Comparison of ENCODE assay signal across 8 mouse cellular contexts in genomic region chr12:80109753-80110545, GRCm38 (mm10). TPM values are rescaled to one million over a fixed set of nuclear protein-coding genes. Genes with fewer than 3 reads are reported as not detected.
A peak's percentile ranks its signal among the peaks of the same experiment; 100 is the strongest.
DNase-seq lines count a peak whose midpoint lies in the region; ATAC-seq and TF ChIP-seq lines count a peak whose summit lies in the region.

No protein-coding gene starts in this region.

- H3K9ac ChIP-seq in forebrain, embryonic 12.5 days = peak overlapping the region; percentile 96
- H3K9ac ChIP-seq in hindbrain, embryonic 13.5 days = peak overlapping the region; percentile 89
- peak overlapping the region; percentile 100 for H3K9ac ChIP-seq in limb, embryonic 14.5 days (ENCODE audit: low read depth, low read length, severe bottlenecking)
- peak overlapping the region; percentile 64 for H3K9ac ChIP-seq in midbrain, postnatal 0 days (replicated peaks; ENCODE audit: low read length, poor library complexity, severe bottlenecking)

- DNase-seq in adrenal gland, adult 2 months = peak; percentile 73
- DNase-seq in limb, embryonic 14.5 days (ENCODE audit: low spot score) = no peak
- DNase-seq in midbrain, postnatal 0 days (ENCODE audit: low spot score) = no peak
- DNase-seq in frontal cortex, postnatal 36 days (ENCODE audit: low spot score in 2 of 2) = no peak

- 2% methylated on average over 53 of the region's 53 CpGs for WGBS in forebrain, embryonic 12.5 days
- WGBS in hindbrain, embryonic 13.5 days = 1% methylated on average over 53 of the region's 53 CpGs
- WGBS in limb, embryonic 14.5 days = 4% methylated on average over 48 of the region's 53 CpGs
- WGBS in midbrain, postnatal 0 days = 1% methylated on average over 49 of the region's 53 CpGs

- ATAC-seq in erythroblast, adult 5-6 weeks (replicated peaks; ENCODE audit: low FRiP score, poor library complexity, severe bottlenecking) = no peak
- no peak for ATAC-seq in forebrain, embryonic 12.5 days (ENCODE audit: low FRiP score)
- ATAC-seq in hindbrain, embryonic 13.5 days (ENCODE audit: low FRiP score) = peak; percentile 21
- no peak for ATAC-seq in limb, embryonic 14.5 days (ENCODE audit: low FRiP score, low read depth)
- no peak for ATAC-seq in midbrain, postnatal 0 days (ENCODE audit: low FRiP score)

- H3K27me3 ChIP-seq in erythroblast, embryonic 14.5 days (ENCODE audit: control insufficient read depth) = no peaks in the 10 kb centered on the region
- H3K27me3 ChIP-seq in forebrain, embryonic 12.5 days = 0 out of 2 replicates have a peak, but pooled peaks cover 3% of the 10 kb centered on the region
- H3K27me3 ChIP-seq in hindbrain, embryonic 13.5 days = peaks cover 37% of the 10 kb centered on the region
- H3K27me3 ChIP-seq in limb, embryonic 14.5 days (ENCODE audit: control insufficient read depth, insufficient read depth, low read length) = no peaks in the 10 kb centered on the region
- H3K27me3 ChIP-seq in midbrain, postnatal 0 days (ENCODE audit: insufficient read depth, low read length) = peaks cover 19% of the 10 kb centered on the region

- peaks cover 61% of the 10 kb centered on the region for H3K4me1 ChIP-seq in erythroblast, embryonic 14.5 days (ENCODE audit: control insufficient read depth)
- H3K4me1 ChIP-seq in forebrain, embryonic 12.5 days = peaks cover 38% of the 10 kb centered on the region
- peaks cover 41% of the 10 kb centered on the region for H3K4me1 ChIP-seq in hindbrain, embryonic 13.5 days (replicated peaks)
- no peaks in the 10 kb centered on the region for H3K4me1 ChIP-seq in limb, embryonic 14.5 days (ENCODE audit: control insufficient read depth, insufficient read depth, low read length)
- H3K4me1 ChIP-seq in midbrain, postnatal 0 days (ENCODE audit: insufficient read depth, low read length) = 0 out of 2 replicates have a peak, but pooled peaks cover 6% of the 10 kb centered on the region

- H3K9me3 ChIP-seq in erythroblast, embryonic 14.5 days (ENCODE audit: control insufficient read depth, low read length) = no peaks in the 10 kb centered on the region
- no peaks in the 10 kb centered on the region for H3K9me3 ChIP-seq in forebrain, embryonic 12.5 days
- H3K9me3 ChIP-seq in hindbrain, embryonic 13.5 days = no peaks in the 10 kb centered on the region
- no peaks in the 10 kb centered on the region for H3K9me3 ChIP-seq in limb, embryonic 14.5 days (ENCODE audit: control insufficient read depth, low read length)
- H3K9me3 ChIP-seq in midbrain, postnatal 0 days (ENCODE audit: low read length) = no peaks in the 10 kb centered on the region

- peaks cover 28% of the 10 kb centered on the region for H3K36me3 ChIP-seq in erythroblast, embryonic 14.5 days (ENCODE audit: control insufficient read depth)
- peaks cover 23% of the 10 kb centered on the region for H3K36me3 ChIP-seq in forebrain, embryonic 12.5 days (replicated peaks)
- no peaks in the 10 kb centered on the region for H3K36me3 ChIP-seq in hindbrain, embryonic 13.5 days
- peaks cover 39% of the 10 kb centered on the region for H3K36me3 ChIP-seq in limb, embryonic 14.5 days (ENCODE audit: control insufficient read depth, insufficient read depth, low read length)
- no peaks in the 10 kb centered on the region for H3K36me3 ChIP-seq in midbrain, postnatal 0 days (ENCODE audit: insufficient read depth, low read length)

- H3K4me2 ChIP-seq in forebrain, embryonic 12.5 days = peak overlapping the region; percentile 94
- peak overlapping the region; percentile 94 for H3K4me2 ChIP-seq in hindbrain, embryonic 13.5 days
- H3K4me2 ChIP-seq in limb, embryonic 14.5 days (replicated peaks; ENCODE audit: low read depth, low read length, severe bottlenecking) = peak overlapping the region; percentile 80
- peak overlapping the region; percentile 84 for H3K4me2 ChIP-seq in midbrain, postnatal 0 days (ENCODE audit: low read depth, low read length, poor library complexity, severe bottlenecking)

- TF ChIP-seq CTCF in midbrain, postnatal 0 days (IDR thresholded peaks at IDR 0.05) = peak; percentile 14; the same call in 1 of the 2 replicates

- H3K27ac ChIP-seq in forebrain, embryonic 12.5 days = peak overlapping the region; percentile 97
- H3K27ac ChIP-seq in hindbrain, embryonic 13.5 days = peak overlapping the region; percentile 82
- peak overlapping the region; percentile 99 for H3K27ac ChIP-seq in limb, embryonic 14.5 days (replicated peaks; ENCODE audit: low read depth, low read length)
- H3K27ac ChIP-seq in midbrain, postnatal 0 days (ENCODE audit: low read depth, low read length) = peak overlapping the region; percentile 63

- no peak for TF ChIP-seq POLR2A in limb, embryonic 14.5 days (IDR thresholded peaks at IDR 0.05; ENCODE audit: borderline replicate concordance, extremely low read depth, insufficient read depth, insufficient read length)

- H3K4me3 ChIP-seq in erythroblast, embryonic 14.5 days (replicated peaks) = peak overlapping the region; percentile 85
- peak overlapping the region; percentile 72 for H3K4me3 ChIP-seq in forebrain, embryonic 12.5 days (replicated peaks)
- peak overlapping the region; percentile 64 for H3K4me3 ChIP-seq in hindbrain, embryonic 13.5 days
- peak overlapping the region; percentile 96 for H3K4me3 ChIP-seq in limb, embryonic 14.5 days (replicated peaks; ENCODE audit: low read length)
- peak overlapping the region; percentile 53 for H3K4me3 ChIP-seq in midbrain, postnatal 0 days (ENCODE audit: low read depth, low read length)

RNA-seq across cellular contexts. Expression of gene Zfp36l1, which starts 2.9 kb away (rescaled TPM):
- polyA plus RNA-seq in erythroblast, embryonic 14.5 days (2012) = 8.0 and 9.0 TPM in 2 replicates
- total RNA-seq in erythroblast, adult 5-6 weeks (2015; ENCODE audit: low replicate concordance) = 8.8 and 12.7 TPM in 2 replicates
- total RNA-seq in erythroblast, adult 5-6 weeks (2017; ENCODE audit: low replicate concordance) = 4.0 and 4.3 TPM in 2 replicates
- total RNA-seq in adrenal gland, adult 2 months (2021) = 100 to 1,000 TPM; 191 to 215 TPM
- 458 and 470 TPM in 2 replicates for polyA plus RNA-seq in adrenal gland, adult 2 months (2012; rRNA removed)
- 91.5 and 96.5 TPM in 2 replicates for polyA plus RNA-seq in forebrain, embryonic 12.5 days (2016; fragmentation: Nextera tagmentation; extraction: Ambion mirVana)
- polyA plus RNA-seq in hindbrain, embryonic 13.5 days (2015; fragmentation: Nextera tagmentation; extraction: Ambion mirVana) = 44.6 and 53.1 TPM in 2 replicates
- polyA plus RNA-seq in limb, embryonic 14.5 days (2012; rRNA removed) = 245 and 413 TPM in 2 replicates
- 195 and 209 TPM in 2 replicates for polyA plus RNA-seq in limb, embryonic 14.5 days (2014; fragmentation: Nextera tagmentation; extraction: Ambion mirVana)
- total RNA-seq in midbrain, postnatal 0 days (2014; rRNA removed) = 32.7 and 47.4 TPM in 2 replicates
- 46.3 and 48.5 TPM in 2 replicates for polyA plus RNA-seq in midbrain, postnatal 0 days (2015; fragmentation: Nextera tagmentation; extraction: Ambion mirVana)
